Mouse (Mus musculus) embryo, embryonic 10.5 days (tissue): ENCODE measurements around the gene Tmem189.
"Not testable (repeated sequence)": the region's sequence is repeated elsewhere in the genome, so short reads cannot be mapped to it uniquely, and the experiment has no call there.

Experiments used
- DNase-seq: peaks from one replicate; pipeline ENCODE4 v3.0.0-alpha.2; 2015; ENCODE audit warnings: low spot score

Tmem189 gene

GRCm38 (mm10) chr2:167649290-167650032 is 40.2 kb downstream of the Tmem189 start:
- no peak for DNase-seq

GRCm38 (mm10) chr2:167646411-167646810 is 43.2 kb downstream of the Tmem189 start:
- DNase-seq: peak; percentile 39

- DNase-seq: not testable (repeated sequence)
Measured at GRCm38 (mm10) chr2:167643356-167644052, 46.1 kb downstream of the Tmem189 start.

- DNase-seq: no peak
Measured at GRCm38 (mm10) chr2:167642164-167642563, 47.5 kb downstream of the Tmem189 start.

- peak; percentile 45 for DNase-seq
Measured at GRCm38 (mm10) chr2:167641337-167641736, 48.3 kb downstream of the Tmem189 start.

- DNase-seq: peak; percentile 58
Measured at GRCm38 (mm10) chr2:167640279-167640678, 49.3 kb downstream of the Tmem189 start.

- no peak for DNase-seq
Measured at GRCm38 (mm10) chr2:167634865-167635512, 54.6 kb downstream of the Tmem189 start.

- DNase-seq: peak; percentile 100
Measured at GRCm38 (mm10) chr2:167634338-167634770, 55.3 kb downstream of the Tmem189 start.

GRCm38 (mm10) chr2:167633537-167633872 is 56.1 kb downstream of the Tmem189 start:
- DNase-seq: no peak

GRCm38 (mm10) chr2:167632731-167633536 is 56.7 kb downstream of the Tmem189 start:
- DNase-seq: no peak

- DNase-seq: peak; percentile 97
Measured at GRCm38 (mm10) chr2:167631591-167632448, 57.8 kb downstream of the Tmem189 start, which contains the start of gene Ube2v1. Gene Ube2v1 (minus strand): TSS chr2:167632095.

- DNase-seq: peak; percentile 25
Measured at GRCm38 (mm10) chr2:167631181-167631590, 58.4 kb downstream of the Tmem189 start.

- DNase-seq: no peak
Measured at GRCm38 (mm10) chr2:167630421-167630820, 59.2 kb downstream of the Tmem189 start.

GRCm38 (mm10) chr2:167629665-167630209 is 59.9 kb downstream of the Tmem189 start:
- no peak for DNase-seq

GRCm38 (mm10) chr2:167628872-167629271 is 60.8 kb downstream of the Tmem189 start:
- no peak for DNase-seq

GRCm38 (mm10) chr2:167627019-167627418 is 62.6 kb downstream of the Tmem189 start:
- no peak for DNase-seq

GRCm38 (mm10) chr2:167625670-167626069 is 64.0 kb downstream of the Tmem189 start:
- DNase-seq: no peak

- DNase-seq: no peak
Measured at GRCm38 (mm10) chr2:167624368-167625075, 65.1 kb downstream of the Tmem189 start.

GRCm38 (mm10) chr2:167622965-167623364 is 66.7 kb downstream of the Tmem189 start:
- no peak for DNase-seq

- no peak for DNase-seq
Measured at GRCm38 (mm10) chr2:167622352-167622751, 67.3 kb downstream of the Tmem189 start.
